Mouse (Mus musculus) hindbrain, embryonic 15.5 days (tissue): Measurements from ENCODE around the gene Fhdc1. TPM values are rescaled to one million over a fixed set of nuclear protein-coding genes. Genes with fewer than 3 reads are reported as not detected.

Experiments used
- polyA plus RNA-seq: library from polyadenylated mRNA; unstranded; fragments of >200 nt; fragmentation: Nextera tagmentation; extraction: Ambion mirVana; gene quantifications from 2 replicates; pipeline ENCODE4 v1.2.1, GENCODE M21; 2015

Fhdc1 gene
- polyA plus RNA-seq, 1 experiment from 2014 or later = 7.1 TPM

Other genes with a start within 250 kb of the Fhdc1 start
- gene Trim2, start 173.6 kb downstream of the Fhdc1 start, polyA plus RNA-seq = 139 and 145 TPM in 2 replicates
- 22.5 and 23.1 TPM in 2 replicates for gene Arfip1, start 102.2 kb upstream of the Fhdc1 start, polyA plus RNA-seq
- gene Tigd4, start 113.1 kb upstream of the Fhdc1 start, polyA plus RNA-seq = not detected in 2 replicates
- gene Tmem154, start 185.8 kb upstream of the Fhdc1 start, polyA plus RNA-seq = 0.80 and 1.4 TPM in 2 replicates